Mouse (Mus musculus): ENCODE measurements around the gene Mrpl58.

The Mrpl58 gene

GRCm38 (mm10) chr11:115403338-115404124 lies at the start of gene Mrpl58:
Gene Mrpl58, plus strand, starts transcription at chr11:115403752.
- DNase-seq = peak; percentile 87 to 93

DNA sequence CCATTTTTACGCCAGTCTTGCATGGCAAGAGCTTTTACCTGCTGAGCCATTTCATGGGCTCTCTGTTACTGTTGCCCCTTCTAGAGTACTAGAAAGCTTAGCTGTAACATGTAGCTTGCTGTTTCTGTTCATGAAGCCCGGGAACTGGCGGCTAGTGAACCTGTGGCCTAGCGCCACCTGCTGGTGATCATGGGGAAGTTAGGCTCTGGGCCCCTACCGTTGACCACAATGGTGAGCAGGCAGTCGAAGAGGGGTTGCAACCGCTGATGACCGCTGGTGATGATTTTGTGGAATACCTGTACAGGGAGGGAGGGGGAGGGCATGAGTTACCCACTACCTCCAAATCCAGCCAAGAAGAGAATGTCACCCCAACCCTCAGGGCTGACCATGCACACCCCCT lies 49.4 kb upstream of the Mrpl58 start:
- peak; percentile 78 to 82 for DNase-seq

GRCm38 (mm10) chr11:115358468-115358867 lies 45.1 kb upstream of the Mrpl58 start:
- DNase-seq = peak; percentile 82 to 85

GRCm38 (mm10) chr11:115359293-115359692 lies 44.3 kb upstream of the Mrpl58 start:
- DNase-seq = no peak

- peak in 1 of 2 experiments; percentile 25 for DNase-seq
Observed at GRCm38 (mm10) chr11:115359726-115360125, 43.8 kb upstream of the Mrpl58 start.

- no peak for DNase-seq
Observed at GRCm38 (mm10) chr11:115364136-115364535, 39.4 kb upstream of the Mrpl58 start.

DNA sequence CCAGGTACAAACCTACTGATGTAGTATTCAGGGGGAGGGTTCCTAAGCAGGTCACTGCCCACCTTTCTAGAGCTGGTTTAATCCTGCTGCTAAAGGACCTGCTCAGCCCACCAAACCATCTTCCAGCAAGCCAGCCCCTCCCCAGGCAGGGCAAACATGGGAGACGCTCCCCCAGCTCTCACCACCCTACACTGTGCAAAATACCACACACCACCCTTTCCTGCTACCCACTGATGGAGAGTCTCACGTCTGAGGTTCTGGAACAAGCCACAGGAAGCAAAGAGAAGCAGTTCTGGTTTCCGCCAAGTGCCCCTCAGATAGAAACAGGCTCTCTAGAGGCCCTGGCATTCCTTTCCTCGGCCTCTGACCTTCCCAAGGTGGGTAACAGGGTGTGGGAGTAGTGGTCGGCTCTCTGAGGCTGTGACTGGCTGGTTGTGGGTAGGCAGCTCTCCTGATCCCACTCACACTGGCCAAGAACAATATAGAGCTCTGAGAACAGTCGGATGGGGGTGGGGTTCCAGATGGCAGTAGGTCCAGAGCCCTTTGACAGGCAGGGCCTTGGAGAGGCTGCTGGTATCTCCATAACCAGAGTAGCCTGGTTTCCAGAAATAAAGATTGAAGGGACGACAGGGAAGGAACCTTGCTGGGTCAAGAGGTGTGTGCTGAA lies 37.4 kb upstream of the Mrpl58 start:
- peak in 1 of 2 experiments; percentile 35 for DNase-seq

- DNase-seq = peak in 1 of 2 experiments; percentile 39
Observed at GRCm38 (mm10) chr11:115366706-115367394, 36.7 kb upstream of the Mrpl58 start.

- peak; percentile 83 to 87 for DNase-seq
Observed at GRCm38 (mm10) chr11:115367395-115367944, 36.1 kb upstream of the Mrpl58 start, which contains the start of gene Hid1. Gene Hid1, minus strand, starts transcription at chr11:115367756.

- no peak for DNase-seq
Observed at GRCm38 (mm10) chr11:115370368-115370767, 33.2 kb upstream of the Mrpl58 start.

- DNase-seq = no peak
Observed at GRCm38 (mm10) chr11:115371354-115371753, 32.2 kb upstream of the Mrpl58 start.

DNA sequence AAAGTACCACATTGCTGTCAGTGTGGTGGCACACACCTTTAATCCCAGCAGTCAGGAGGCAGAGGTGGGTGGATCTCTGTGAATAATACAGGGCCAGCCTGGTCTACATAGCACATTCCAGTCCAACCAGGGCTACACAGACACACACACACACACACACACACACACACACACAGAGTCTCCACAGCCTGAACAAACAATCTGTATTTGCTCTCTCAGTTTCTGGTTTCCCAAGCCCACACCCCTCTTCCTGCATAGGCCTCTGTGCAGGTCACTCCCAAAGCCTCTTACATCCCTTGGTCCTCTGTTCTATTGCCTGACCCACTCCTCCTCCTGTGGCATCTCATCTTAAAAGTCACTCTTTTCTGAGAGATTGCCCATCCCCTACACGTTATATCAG lies 31.5 kb upstream of the Mrpl58 start:
- DNase-seq = no peak

GRCm38 (mm10) chr11:115372737-115373136 lies 30.8 kb upstream of the Mrpl58 start:
- no peak for DNase-seq

GRCm38 (mm10) chr11:115373805-115374694 lies 29.5 kb upstream of the Mrpl58 start:
- DNase-seq = peak; percentile 73 to 80

GRCm38 (mm10) chr11:115374695-115375425 lies 28.7 kb upstream of the Mrpl58 start:
- no peak for DNase-seq

GRCm38 (mm10) chr11:115376722-115377121 lies 26.8 kb upstream of the Mrpl58 start:
- no peak for DNase-seq

DNA sequence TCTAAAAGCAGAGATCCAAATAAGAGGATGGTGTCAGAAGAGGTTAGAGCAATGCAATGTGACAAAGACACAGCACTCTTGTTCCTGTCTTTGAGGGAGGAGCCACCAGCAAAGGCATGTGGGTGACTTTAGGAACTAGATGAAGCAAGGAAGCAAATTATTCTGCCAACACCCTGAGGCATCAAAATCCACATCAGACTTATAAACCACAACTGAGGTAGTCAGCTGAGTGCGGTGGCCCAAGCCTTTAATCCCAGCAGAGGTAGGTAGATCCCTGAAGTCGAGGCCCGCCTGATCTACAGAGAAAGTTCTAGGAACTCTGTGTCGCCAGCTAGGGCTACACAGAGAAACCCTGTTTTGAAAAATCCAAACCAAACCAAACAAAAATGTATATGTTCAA lies 26.3 kb upstream of the Mrpl58 start:
- no peak for DNase-seq

DNA sequence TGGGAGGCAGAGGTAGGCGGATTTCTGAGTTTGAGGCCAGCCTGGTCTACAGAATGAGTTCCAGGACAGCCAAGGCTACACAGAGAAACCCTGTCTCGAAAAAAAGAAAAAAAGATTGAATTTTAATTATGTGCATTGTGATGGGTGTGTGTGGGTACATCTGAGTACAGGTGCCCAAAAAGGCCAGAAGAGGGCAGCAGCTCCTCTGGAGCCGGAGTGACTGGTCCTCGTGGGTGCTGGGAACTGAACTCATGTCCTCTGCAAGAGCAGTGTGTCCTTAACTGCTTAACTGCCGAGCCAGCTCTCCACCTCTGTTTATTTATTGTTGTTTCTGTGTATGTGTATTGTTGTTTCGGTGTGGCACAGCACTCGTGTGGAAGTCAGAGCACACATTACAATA lies 25.7 kb upstream of the Mrpl58 start:
- DNase-seq = no peak

- no peak for DNase-seq
Observed at GRCm38 (mm10) chr11:115381276-115381675, 22.3 kb upstream of the Mrpl58 start.

- DNase-seq = peak; percentile 94 to 96
Observed at GRCm38 (mm10) chr11:115381743-115382539, 21.6 kb upstream of the Mrpl58 start, which contains the start of gene Cdr2l. Gene Cdr2l, plus strand, starts transcription at chr11:115381916.

Measured in kidney, postnatal 4 days (tissue).